Mouse (Mus musculus) gastrocnemius, postnatal 25 days (tissue): ENCODE measurements around the gene Gm5148. TPM values are rescaled to one million over a fixed set of nuclear protein-coding genes. Genes with fewer than 3 reads are reported as not detected.

ENCODE experiments used
- DNase-seq: peaks from one replicate; pipeline ENCODE4 v3.0.0; 2022
- total RNA-seq, 2 experiments: library from RNA; stranded (reverse); gene quantifications; 1 replicate in 1 of 2; 2 replicates in 1 of 2; pipeline ENCODE4 v1.2.3; 2021

Gene Gm5148
- total RNA-seq, 2 experiments from 2014 or later = 0.18 TPM; not detected in 1

GRCm38 (mm10) chr3:37687158-37687980, 36.9 kb downstream of the Gm5148 start:
- DNase-seq = peak; percentile 58

GRCm38 (mm10) chr3:37686751-37687150, 37.5 kb downstream of the Gm5148 start:
- DNase-seq = no peak

- DNase-seq = no peak
These were observed 38.1 kb downstream of the Gm5148 start for GRCm38 (mm10) chr3:37686219-37686618.

GRCm38 (mm10) chr3:37676291-37676690, 48.0 kb downstream of the Gm5148 start:
- DNase-seq = no peak

GRCm38 (mm10) chr3:37675056-37675525, 49.2 kb downstream of the Gm5148 start:
- no peak for DNase-seq

- no peak for DNase-seq
These were observed 50.6 kb downstream of the Gm5148 start for GRCm38 (mm10) chr3:37673513-37674261.

GRCm38 (mm10) chr3:37672266-37673040, 51.8 kb downstream of the Gm5148 start:
- no peak for DNase-seq

GRCm38 (mm10) chr3:37669100-37669499, 55.2 kb downstream of the Gm5148 start:
- no peak for DNase-seq

GRCm38 (mm10) chr3:37668652-37669051, 55.6 kb downstream of the Gm5148 start:
- DNase-seq = no peak

- DNase-seq = no peak
These were observed 56.6 kb downstream of the Gm5148 start for GRCm38 (mm10) chr3:37667736-37668135.

GRCm38 (mm10) chr3:37667119-37667467, 57.2 kb downstream of the Gm5148 start:
- no peak for DNase-seq

- DNase-seq = peak; percentile 49
These were observed 57.8 kb downstream of the Gm5148 start for GRCm38 (mm10) chr3:37666291-37667118.

Other genes with a start within 250 kb of the Gm5148 start
- gene Spry1, start 84.5 kb downstream of the Gm5148 start, total RNA-seq = 10 to 100 TPM; 18.8 to 21.5 TPM